Mouse (Mus musculus): ENCODE data around the gene Csad. TPM values are rescaled to one million over a fixed set of nuclear protein-coding genes. Genes with fewer than 3 reads are reported as not detected.

The Csad gene
- total RNA-seq, 1 experiment: 47.3 TPM

DNA sequence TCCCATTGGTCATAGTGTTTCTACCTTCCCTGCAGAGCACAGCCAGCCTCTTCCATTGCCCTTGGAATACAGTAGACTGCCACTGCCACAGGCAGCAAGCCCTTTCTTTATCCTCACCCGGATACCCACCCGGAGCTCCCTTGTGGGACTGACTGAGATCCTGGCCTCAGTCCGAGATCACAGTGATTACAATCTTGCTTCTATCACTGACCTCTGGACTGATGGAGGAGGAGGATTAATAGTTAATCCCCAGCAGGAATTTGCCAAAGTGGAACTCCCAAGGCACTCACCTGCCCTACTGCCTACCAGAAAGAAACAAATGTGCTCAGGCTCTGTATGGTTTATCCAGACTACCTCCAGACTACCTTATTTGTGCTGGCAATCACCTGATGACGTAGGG is 55.0 kb downstream of the Csad start:
- no peak for TF ChIP-seq CHD2 (IDR thresholded peaks at IDR 0.05; ENCODE audit: low read depth, low read length)
- TF ChIP-seq HCFC1 (IDR thresholded peaks at IDR 0.05; ENCODE audit: borderline replicate concordance, insufficient read depth, low read length): no peak
- no peak for TF ChIP-seq MAFK (IDR thresholded peaks at IDR 0.05; ENCODE audit: insufficient read depth, low read depth, low read length)
- TF ChIP-seq ZNF384 (IDR thresholded peaks at IDR 0.05; ENCODE audit: low read depth, low read length): no peak
- no peak for TF ChIP-seq ZC3H11A (IDR thresholded peaks at IDR 0.05; ENCODE audit: borderline replicate concordance, low read depth, low read length)
- no peak overlapping the region for H3K9ac ChIP-seq (ENCODE audit: insufficient read depth, low read depth, low read length, poor library complexity, severe bottlenecking)
- peaks cover 0 to 6% of the 10 kb centered on the region in 2 experiments; a peak in 1 of 4 replicates for H3K4me1 ChIP-seq (ENCODE audit: control insufficient read depth in 2 of 2, insufficient read depth in 2 of 2, low read length in 2 of 2, poor library complexity in 1 of 2)
- DNase-seq (ENCODE audit: low read depth, low spot score): no peak
- H3K36me3 ChIP-seq (ENCODE audit: control insufficient read depth, insufficient read depth, low read length, poor library complexity, severe bottlenecking): no peaks in the 10 kb centered on the region
- in situ Hi-C loops (cut with MboI; ENCODE audit: low sequenced_read_pairs in 2 of 2, unreplicated experiment in 2 of 2): no loop called here
- no peaks in the 10 kb centered on the region for H3K9me3 ChIP-seq (ENCODE audit: control insufficient read depth, insufficient read depth, low read depth, low read length)
- H3K27ac ChIP-seq (ENCODE audit: insufficient read depth, low read depth, low read length, poor library complexity, severe bottlenecking): no peak overlapping the region
- no peak overlapping the region for H3K4me3 ChIP-seq (ENCODE audit: insufficient read depth in 1 of 2, low read depth in 1 of 2, low read length in 2 of 2, poor library complexity in 1 of 2, severe bottlenecking in 1 of 2)

DNA sequence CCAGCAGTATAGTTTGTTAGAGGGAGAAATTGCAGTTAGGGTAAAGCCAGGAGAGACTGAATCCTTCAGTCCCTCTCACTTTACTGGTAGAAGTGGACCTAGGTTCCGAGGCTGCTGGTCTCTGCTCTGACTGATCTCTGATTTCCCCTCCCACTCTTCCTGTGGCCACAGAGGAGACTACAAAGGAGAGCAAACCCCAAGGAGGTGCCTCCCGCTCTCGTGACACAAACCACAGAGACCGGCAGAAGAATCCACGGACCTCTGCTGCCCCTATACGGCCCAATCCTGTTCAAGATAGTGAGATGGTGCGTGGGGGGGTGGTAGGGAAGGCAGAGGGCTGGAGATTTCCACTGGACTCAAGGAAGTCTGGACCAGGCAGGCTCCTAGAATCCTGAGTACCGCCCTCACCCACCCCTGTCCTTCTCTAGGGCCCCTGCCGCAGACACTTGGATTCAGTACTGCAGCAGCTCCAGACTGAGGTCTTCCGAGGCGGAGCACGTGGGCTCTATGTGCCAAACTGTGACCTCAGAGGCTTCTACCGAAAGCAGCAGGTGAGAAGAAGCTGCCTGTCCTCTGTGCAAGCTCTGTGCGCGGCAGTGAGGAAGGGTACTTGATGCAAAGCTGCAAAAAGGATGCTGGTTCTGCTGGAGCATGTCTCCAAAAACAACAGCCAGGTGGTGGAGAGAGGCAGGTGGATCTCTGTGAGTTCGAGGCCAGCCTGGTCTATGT is 56.7 kb downstream of the Csad start:
- Histone ChIP-seq H3K9me3 (ENCODE audit: control insufficient read depth, insufficient read depth, low read depth, low read length) (no peaks in the 10 kb centered on the region), H3K9ac (ENCODE audit: insufficient read depth, low read depth, low read length, poor library complexity, severe bottlenecking) (no peak overlapping the region), H3K4me3 (ENCODE audit: insufficient read depth in 1 of 2, low read depth in 1 of 2, low read length in 2 of 2, poor library complexity in 1 of 2, severe bottlenecking in 1 of 2) (no peak overlapping the region), H3K4me1 (ENCODE audit: control insufficient read depth in 2 of 2, insufficient read depth in 2 of 2, low read length in 2 of 2, poor library complexity in 1 of 2) (peaks cover 0 to 8% of the 10 kb centered on the region in 2 experiments; a peak in 1 of 4 replicates), H3K36me3 (ENCODE audit: control insufficient read depth, insufficient read depth, low read length, poor library complexity, severe bottlenecking) (no peaks in the 10 kb centered on the region), H3K27ac (ENCODE audit: insufficient read depth, low read depth, low read length, poor library complexity, severe bottlenecking) (no peak overlapping the region)
- in situ Hi-C loops (cut with MboI; ENCODE audit: low sequenced_read_pairs in 2 of 2, unreplicated experiment in 2 of 2): no loop called here
- DNase-seq (ENCODE audit: low read depth, low spot score): no peak
- no peak for TF ChIP-seq MAFK (IDR thresholded peaks at IDR 0.05; ENCODE audit: insufficient read depth, low read depth, low read length)
- no peak for TF ChIP-seq ZC3H11A (IDR thresholded peaks at IDR 0.05; ENCODE audit: borderline replicate concordance, low read depth, low read length)
- TF ChIP-seq HCFC1 (IDR thresholded peaks at IDR 0.05; ENCODE audit: borderline replicate concordance, insufficient read depth, low read length): no peak
- no peak for TF ChIP-seq ZNF384 (IDR thresholded peaks at IDR 0.05; ENCODE audit: low read depth, low read length)
- TF ChIP-seq CHD2 (IDR thresholded peaks at IDR 0.05; ENCODE audit: low read depth, low read length): no peak

DNA sequence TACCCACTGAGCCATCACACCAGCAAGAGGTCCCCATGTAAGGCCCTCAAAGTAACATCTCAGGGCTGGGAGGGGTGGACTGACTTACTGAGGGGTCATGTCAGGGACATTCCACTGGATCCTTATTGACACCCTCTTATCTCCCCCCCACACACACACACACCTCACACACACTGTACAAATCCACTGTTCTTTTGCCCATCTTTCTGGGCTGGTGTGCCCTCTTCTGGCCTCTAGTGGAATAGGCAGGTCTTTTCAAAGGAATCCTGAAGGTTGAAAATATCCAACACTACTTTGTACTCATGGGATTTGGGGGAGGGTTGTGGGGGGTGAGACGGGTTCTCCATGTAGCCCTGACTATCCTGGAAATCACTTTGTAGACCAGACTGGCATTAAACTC is 57.6 kb downstream of the Csad start:
- no peaks in the 10 kb centered on the region for H3K36me3 ChIP-seq (ENCODE audit: control insufficient read depth, insufficient read depth, low read length, poor library complexity, severe bottlenecking)
- H3K4me1 ChIP-seq (ENCODE audit: control insufficient read depth in 2 of 2, insufficient read depth in 2 of 2, low read length in 2 of 2, poor library complexity in 1 of 2): peaks cover 0 to 6% of the 10 kb centered on the region in 2 experiments; a peak in 1 of 4 replicates
- in situ Hi-C loops (cut with MboI; ENCODE audit: low sequenced_read_pairs in 2 of 2, unreplicated experiment in 2 of 2): no loop called here
- no peak overlapping the region for H3K9ac ChIP-seq (ENCODE audit: insufficient read depth, low read depth, low read length, poor library complexity, severe bottlenecking)
- TF ChIP-seq ZC3H11A (IDR thresholded peaks at IDR 0.05; ENCODE audit: borderline replicate concordance, low read depth, low read length): no peak
- TF ChIP-seq CHD2 (IDR thresholded peaks at IDR 0.05; ENCODE audit: low read depth, low read length): no peak
- no peak for TF ChIP-seq ZNF384 (IDR thresholded peaks at IDR 0.05; ENCODE audit: low read depth, low read length)
- no peak for TF ChIP-seq MAFK (IDR thresholded peaks at IDR 0.05; ENCODE audit: insufficient read depth, low read depth, low read length)
- no peak for TF ChIP-seq HCFC1 (IDR thresholded peaks at IDR 0.05; ENCODE audit: borderline replicate concordance, insufficient read depth, low read length)
- peak; percentile 35 for DNase-seq (ENCODE audit: low read depth, low spot score)
- H3K4me3 ChIP-seq (ENCODE audit: insufficient read depth in 1 of 2, low read depth in 1 of 2, low read length in 2 of 2, poor library complexity in 1 of 2, severe bottlenecking in 1 of 2): no peak overlapping the region
- no peaks in the 10 kb centered on the region for H3K9me3 ChIP-seq (ENCODE audit: control insufficient read depth, insufficient read depth, low read depth, low read length)
- H3K27ac ChIP-seq (ENCODE audit: insufficient read depth, low read depth, low read length, poor library complexity, severe bottlenecking): no peak overlapping the region

DNA sequence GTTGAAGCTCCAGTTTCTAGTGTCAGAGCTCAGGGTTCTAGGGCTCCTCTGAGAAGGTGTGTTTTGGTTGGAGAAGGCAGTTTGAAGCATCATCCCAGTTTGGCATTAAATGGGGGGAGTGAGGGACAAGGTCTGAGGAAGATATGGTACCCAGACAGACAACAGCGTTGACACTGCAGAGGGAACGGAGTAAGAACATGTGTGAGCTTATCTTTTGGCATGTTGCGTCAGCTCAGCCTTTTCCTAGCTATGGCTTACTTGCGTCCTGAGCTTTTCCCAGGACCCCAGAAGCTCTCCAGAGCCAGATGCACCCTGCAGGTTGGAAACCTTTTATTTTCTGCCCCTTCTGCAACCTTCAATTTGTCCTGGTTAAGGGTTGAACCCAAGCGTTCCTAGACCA is 58.4 kb downstream of the Csad start:
- in situ Hi-C loops (cut with MboI; ENCODE audit: low sequenced_read_pairs in 2 of 2, unreplicated experiment in 2 of 2): no loop called here
- DNase-seq (ENCODE audit: low read depth, low spot score): no peak

More for the DNA sequence above, 58.4 kb downstream of the Csad start:
- Histone ChIP-seq H3K9me3 (ENCODE audit: control insufficient read depth, insufficient read depth, low read depth, low read length) (no peaks in the 10 kb centered on the region), H3K4me3 (ENCODE audit: insufficient read depth in 1 of 2, low read depth in 1 of 2, low read length in 2 of 2, poor library complexity in 1 of 2, severe bottlenecking in 1 of 2) (no peak overlapping the region), H3K4me1 (ENCODE audit: control insufficient read depth in 2 of 2, insufficient read depth in 2 of 2, low read length in 2 of 2, poor library complexity in 1 of 2) (peaks cover 0 to 5% of the 10 kb centered on the region in 2 experiments; a peak in 1 of 4 replicates), H3K36me3 (ENCODE audit: control insufficient read depth, insufficient read depth, low read length, poor library complexity, severe bottlenecking) (no peaks in the 10 kb centered on the region), H3K27ac (ENCODE audit: insufficient read depth, low read depth, low read length, poor library complexity, severe bottlenecking) (no peak overlapping the region), H3K9ac (ENCODE audit: insufficient read depth, low read depth, low read length, poor library complexity, severe bottlenecking) (no peak overlapping the region)
- peak; percentile 20; the same call in 1 of the 2 replicates for TF ChIP-seq ZNF384 (IDR thresholded peaks at IDR 0.05; ENCODE audit: low read depth, low read length)
- no peak for TF ChIP-seq ZC3H11A (IDR thresholded peaks at IDR 0.05; ENCODE audit: borderline replicate concordance, low read depth, low read length)

Measured in ES-E14 (cell line).